In genomic region chr17:70989991-70990390, GRCm38 (mm10) we compare ENCODE assay signal across 8 mouse cellular contexts. TPM values are rescaled to one million over a fixed set of nuclear protein-coding genes. Genes with fewer than 3 reads are reported as not detected.
DNase-seq lines count a peak whose midpoint lies in the region; ATAC-seq and TF ChIP-seq lines count a peak whose summit lies in the region.

No protein-coding gene starts in this region.

- no peak for DNase-seq in heart, postnatal 25 days (ENCODE audit: low spot score)
- DNase-seq in embryonic facial prominence, embryonic 14.5 days (ENCODE audit: low spot score), result peak; percentile 63
- peak; percentile 62 for DNase-seq in kidney, postnatal 0 days (ENCODE audit: low spot score)
- peak; percentile 45 for DNase-seq in thymus, postnatal 0 days (ENCODE audit: low spot score)
- DNase-seq in urinary bladder, postnatal 10 days (ENCODE audit: low spot score), result no peak

- peak overlapping the region; percentile 89 for H3K9ac ChIP-seq in heart, embryonic 13.5 days
- H3K9ac ChIP-seq in embryonic facial prominence, embryonic 14.5 days (ENCODE audit: low read depth, low read length), result peak overlapping the region; percentile 85
- peak overlapping the region; percentile 73 for H3K9ac ChIP-seq in kidney, postnatal 0 days (ENCODE audit: low read depth, low read length)

- peak overlapping the region; percentile 94 for H3K27ac ChIP-seq in heart, embryonic 13.5 days (replicated peaks)
- H3K27ac ChIP-seq in embryonic facial prominence, embryonic 14.5 days (replicated peaks; ENCODE audit: low read depth, low read length), result peak overlapping the region; percentile 93
- peak overlapping the region; percentile 94 for H3K27ac ChIP-seq in kidney, postnatal 0 days

- ATAC-seq in heart, embryonic 13.5 days (ENCODE audit: extremely low read depth, insufficient number of reproducible peaks, low FRiP score, low TSS enrichment), result peak; percentile 33; the same call in 1 of the 2 replicates
- ATAC-seq in embryonic facial prominence, embryonic 14.5 days (ENCODE audit: low read depth), result peak; percentile 53
- ATAC-seq in kidney, postnatal 0 days (replicated peaks; ENCODE audit: low FRiP score, low read depth), result peak; percentile 47
- peak; percentile 15 for ATAC-seq in megakaryocyte progenitor cell, adult 5-6 weeks (replicated peaks; ENCODE audit: poor library complexity)

- peak overlapping the region; percentile 90 for H3K4me2 ChIP-seq in heart, embryonic 13.5 days
- peak overlapping the region; percentile 79 for H3K4me2 ChIP-seq in embryonic facial prominence, embryonic 14.5 days (ENCODE audit: low read depth, low read length)
- peak overlapping the region; percentile 71 for H3K4me2 ChIP-seq in kidney, postnatal 0 days (ENCODE audit: low read length)

- 4% methylated on average over 24 of the region's 24 CpGs for WGBS in heart, embryonic 13.5 days
- 1% methylated on average over 24 of the region's 24 CpGs for WGBS in embryonic facial prominence, embryonic 14.5 days
- WGBS in kidney, postnatal 0 days, result under 1% methylated on average over 24 of the region's 24 CpGs

- peak overlapping the region; percentile 80 for H3K4me3 ChIP-seq in heart, embryonic 13.5 days
- peak overlapping the region; percentile 96 for H3K4me3 ChIP-seq in E14TG2a.4 (replicated peaks; ENCODE audit: low read length)
- H3K4me3 ChIP-seq in embryonic facial prominence, embryonic 14.5 days (ENCODE audit: low read depth, low read length), result peak overlapping the region; percentile 94
- peak overlapping the region; percentile 71 for H3K4me3 ChIP-seq in kidney, postnatal 0 days (replicated peaks; ENCODE audit: low read depth, low read length)

- H3K36me3 ChIP-seq in heart, embryonic 13.5 days, result peaks cover 77% of the 10 kb centered on the region
- peaks cover 72% of the 10 kb centered on the region for H3K36me3 ChIP-seq in E14TG2a.4 (ENCODE audit: insufficient read depth, low read length)
- H3K36me3 ChIP-seq in embryonic facial prominence, embryonic 14.5 days (ENCODE audit: control insufficient read depth, insufficient read depth, low read length), result peaks cover 46% of the 10 kb centered on the region
- peaks cover 18% of the 10 kb centered on the region for H3K36me3 ChIP-seq in kidney, postnatal 0 days (ENCODE audit: insufficient read depth, low read length)

- no peaks in the 10 kb centered on the region for H3K27me3 ChIP-seq in heart, embryonic 13.5 days (replicated peaks)
- no peaks in the 10 kb centered on the region for H3K27me3 ChIP-seq in E14TG2a.4 (ENCODE audit: insufficient read depth, low read length)
- H3K27me3 ChIP-seq in embryonic facial prominence, embryonic 14.5 days (replicated peaks; ENCODE audit: control insufficient read depth, insufficient read depth, low read length), result no peaks in the 10 kb centered on the region
- H3K27me3 ChIP-seq in kidney, postnatal 0 days (ENCODE audit: insufficient read depth, low read length), result no peaks in the 10 kb centered on the region

- peaks cover 67% of the 10 kb centered on the region for H3K4me1 ChIP-seq in heart, embryonic 13.5 days
- H3K4me1 ChIP-seq in E14TG2a.4 (replicated peaks; ENCODE audit: low read depth, low read length), result peaks cover 85% of the 10 kb centered on the region
- H3K4me1 ChIP-seq in embryonic facial prominence, embryonic 14.5 days (ENCODE audit: control insufficient read depth, insufficient read depth, low read length), result peaks cover 16% of the 10 kb centered on the region
- H3K4me1 ChIP-seq in kidney, postnatal 0 days (replicated peaks; ENCODE audit: insufficient read depth, low read length), result peaks cover 16% of the 10 kb centered on the region

- intact Hi-C loops in heart, postnatal 25 days (cut with DNase I), result loop anchor here (5.0 kb wide), 2 partner anchors 143 to 197 kb away; no protein-coding TSS in a partner anchor

- H3K9me3 ChIP-seq in heart, embryonic 13.5 days, result no peaks in the 10 kb centered on the region
- no peaks in the 10 kb centered on the region for H3K9me3 ChIP-seq in E14TG2a.4 (ENCODE audit: low read length)
- no peaks in the 10 kb centered on the region for H3K9me3 ChIP-seq in embryonic facial prominence, embryonic 14.5 days (ENCODE audit: control insufficient read depth, low read length)
- H3K9me3 ChIP-seq in kidney, postnatal 0 days (replicated peaks; ENCODE audit: low read length), result no peaks in the 10 kb centered on the region

- TF ChIP-seq CTCF in E14TG2a.4 (conservative IDR thresholded peaks at IDR 0.05; ENCODE audit: low read length), result no peak
- TF ChIP-seq CTCF in kidney, postnatal 0 days (IDR thresholded peaks at IDR 0.05; ENCODE audit: low read depth), result no peak

RNA-seq across cellular contexts. Expression of gene Myom1, which starts 12.4 kb away (rescaled TPM):
- 156 and 169 TPM in 2 replicates for polyA plus RNA-seq in heart, embryonic 13.5 days (2015; fragmentation: Nextera tagmentation; extraction: Ambion mirVana)
- 1,000 to 10,000 TPM; 1,192 to 1,218 TPM for total RNA-seq in heart, postnatal 25 days (2021)
- polyA plus RNA-seq in embryonic facial prominence, embryonic 14.5 days (2014; fragmentation: Nextera tagmentation; extraction: Ambion mirVana), result 53.1 and 61.5 TPM in 2 replicates
- polyA plus RNA-seq in kidney, postnatal 0 days (2015; fragmentation: Nextera tagmentation; extraction: Ambion mirVana), result 2.8 and 3.0 TPM in 2 replicates
- total RNA-seq in megakaryocyte progenitor cell, adult 5-6 weeks (2015), result 0.20 and 0.30 TPM in 2 replicates
- total RNA-seq in megakaryocyte progenitor cell, adult 5-6 weeks (2017), result 0.33 and 0.34 TPM in 2 replicates
- polyA plus RNA-seq in thymus, postnatal 0 days (2015; fragmentation: Nextera tagmentation; extraction: Ambion mirVana), result 1.2 and 1.4 TPM in 2 replicates

RNA-seq across cellular contexts. Expression of gene Myl12a, which starts 12.7 kb away (rescaled TPM):
- polyA plus RNA-seq in heart, embryonic 13.5 days (2015; fragmentation: Nextera tagmentation; extraction: Ambion mirVana), result 728 and 793 TPM in 2 replicates
- total RNA-seq in heart, postnatal 25 days (2021), result 100 to 1,000 TPM; 944 to 988 TPM
- 690 and 724 TPM in 2 replicates for polyA plus RNA-seq in embryonic facial prominence, embryonic 14.5 days (2014; fragmentation: Nextera tagmentation; extraction: Ambion mirVana)
- 852 and 897 TPM in 2 replicates for polyA plus RNA-seq in kidney, postnatal 0 days (2015; fragmentation: Nextera tagmentation; extraction: Ambion mirVana)
- 307 and 338 TPM in 2 replicates for total RNA-seq in megakaryocyte progenitor cell, adult 5-6 weeks (2015)
- 150 and 188 TPM in 2 replicates for total RNA-seq in megakaryocyte progenitor cell, adult 5-6 weeks (2017)
- 587 and 594 TPM in 2 replicates for polyA plus RNA-seq in thymus, postnatal 0 days (2015; fragmentation: Nextera tagmentation; extraction: Ambion mirVana)

Comparison
In these comparisons a context has a peak if more than half of its experiments do, and no peak if none do; other contexts are left out.
1. DNase-seq: peak in embryonic facial prominence, embryonic 14.5 days (single experiment), kidney, postnatal 0 days (single experiment) and thymus, postnatal 0 days (single experiment); none in heart, postnatal 25 days (single experiment) and urinary bladder, postnatal 10 days (single experiment).
2. RNA of gene Myom1, which starts 12.4 kb away (polyA plus RNA-seq): 156 to 169 TPM in heart, embryonic 13.5 days and 53.1 to 61.5 TPM in embryonic facial prominence, embryonic 14.5 days; 2.8 to 3.0 TPM in kidney, postnatal 0 days and 1.2 to 1.4 TPM in thymus, postnatal 0 days; every median in the first group is over 10 times any median in the second.
3. Peak in every context shown above with its lines, with median percentiles within 50 percentile points of each other: ATAC-seq, H3K27ac ChIP-seq, H3K4me2 ChIP-seq, H3K4me3 ChIP-seq and H3K9ac ChIP-seq.